Mouse (Mus musculus) WW6 (cell line): ENCODE results near the gene Gm45140.

Source experiments
- DNase-seq: peaks from one replicate; pipeline ENCODE4 v3.0.0-alpha.2; 2013; ENCODE audit warnings: low read depth, low spot score

Gm45140 gene

DNA sequence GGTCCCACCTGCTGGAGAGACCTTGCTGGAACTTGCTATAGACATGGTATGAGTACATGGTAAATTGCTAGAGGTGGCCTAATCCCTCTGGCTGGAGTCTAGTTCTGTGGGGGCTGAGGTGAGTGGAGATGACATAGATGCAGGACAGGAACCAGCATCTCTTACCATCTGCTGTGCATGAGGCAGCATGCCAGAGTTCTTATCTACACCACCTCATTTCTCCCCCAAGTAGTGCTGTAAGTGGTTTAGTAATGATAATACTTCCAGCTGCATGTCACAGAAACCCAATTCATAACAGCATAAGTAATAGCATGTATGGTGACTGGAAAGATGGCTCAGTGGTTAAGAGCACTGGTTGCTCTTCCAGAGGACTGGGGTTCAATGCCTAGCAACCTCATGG is 95.1 kb downstream of the Gm45140 start:
- DNase-seq, result no peak

- DNase-seq, result no peak
These were observed 95.7 kb downstream of the Gm45140 start for GRCm38 (mm10) chr6:87739898-87740297.
